Mouse (Mus musculus) cerebellum, adult 2 months (tissue): ENCODE data around the gene Rabgap1l. TPM values are rescaled to one million over a fixed set of nuclear protein-coding genes. Genes with fewer than 3 reads are reported as not detected.

Experiments used
- DNase-seq, 2 experiments: peaks; one replicate each; pipeline ENCODE4 v3.0.0; 2021
- H3K27ac ChIP-seq: fragments of 200-500 bp; 2 replicates; pipeline ENCODE4 v1.5.1; 2012; ENCODE audit warnings: low read length, control low read depth, inconsistent platforms; ENCODE audit not compliant: insufficient read depth
- H3K27me3 ChIP-seq: fragments of 200-500 bp; 2 replicates; pipeline ENCODE4 v1.6.1; 2012; ENCODE audit warnings: inconsistent platforms, mild to moderate bottlenecking, low read length, moderate library complexity; ENCODE audit not compliant: control insufficient read depth, insufficient read depth
- H3K4me1 ChIP-seq: fragments of 200-500 bp; 2 replicates; pipeline ENCODE4 v1.6.1; 2011; ENCODE audit warnings: low read length; ENCODE audit not compliant: control insufficient read depth, insufficient read depth
- H3K4me3 ChIP-seq: fragments of 200-500 bp; replicated peaks from 2 replicates; pipeline ENCODE3; 2011; ENCODE audit warnings: mild to moderate bottlenecking, low read depth, low read length, control low read depth; ENCODE audit not compliant: insufficient read depth
- CTCF ChIP-seq: fragments of 200-500 bp; IDR thresholded peaks from 2 replicates; pipeline ENCODE4 v1.5.1; 2011; ENCODE audit warnings: low read depth, mild to moderate bottlenecking, control low read depth, low read length, moderate library complexity, borderline replicate concordance; ENCODE audit not compliant: insufficient read depth
- POLR2A ChIP-seq: fragments of 200-500 bp; IDR thresholded peaks from 2 replicates; pipeline ENCODE4 v1.6.1; 2011; ENCODE audit warnings: low read length, control low read depth, borderline replicate concordance; ENCODE audit not compliant: insufficient read depth
- WGBS: fragments of 180-500 bp; shearing (Covaris S2); methylation state at CpG from one replicate; pipeline ENCODE4 v1.1.7; 2018; 5-methylcytosine and 5-hydroxymethylcytosine counted together
- polyA plus RNA-seq: library from polyadenylated mRNA; depleted of rRNA; stranded (reverse); fragments of >200 nt; gene quantifications from 2 replicates; pipeline ENCODE4 v1.2.3, GENCODE M21; 2012

Gene Rabgap1l
- polyA plus RNA-seq, 1 experiment = 57.7 TPM

GRCm38 (mm10) chr1:160713887-160714286 is 79.1 kb downstream of the Rabgap1l start:
- Histone ChIP-seq H3K4me1 (no peaks in the 10 kb centered on the region), H3K4me3 (no peak overlapping the region), H3K27me3 (no peaks in the 10 kb centered on the region), H3K27ac (no peak overlapping the region)
- WGBS = 96% methylated on average over 4 of the region's 4 CpGs
- DNase-seq = no peak
- TF ChIP-seq POLR2A = no peak

GRCm38 (mm10) chr1:160713383-160713782 is 79.6 kb downstream of the Rabgap1l start:
- Histone ChIP-seq H3K4me3 (no peak overlapping the region), H3K4me1 (no peaks in the 10 kb centered on the region), H3K27ac (no peak overlapping the region), H3K27me3 (no peaks in the 10 kb centered on the region)
- TF ChIP-seq POLR2A (no peak), CTCF (no peak)
- DNase-seq = no peak
- WGBS = 89% methylated on average over 1 of the region's 1 CpGs

GRCm38 (mm10) chr1:160710539-160710938 is 82.5 kb downstream of the Rabgap1l start:
- Histone ChIP-seq H3K4me1 (no peaks in the 10 kb centered on the region), H3K4me3 (no peak overlapping the region), H3K27ac (no peak overlapping the region), H3K27me3 (no peaks in the 10 kb centered on the region)
- TF ChIP-seq CTCF (no peak), POLR2A (no peak)
- DNase-seq = no peak

GRCm38 (mm10) chr1:160704596-160704995 is 88.4 kb downstream of the Rabgap1l start:
- no peak for DNase-seq

GRCm38 (mm10) chr1:160703813-160704212 is 89.2 kb downstream of the Rabgap1l start:
- WGBS = 98% methylated on average over 6 of the region's 6 CpGs
- no peaks in the 10 kb centered on the region for H3K27me3 ChIP-seq
- H3K27ac ChIP-seq = no peak overlapping the region
- no peaks in the 10 kb centered on the region for H3K4me1 ChIP-seq
- no peak overlapping the region for H3K4me3 ChIP-seq
- TF ChIP-seq POLR2A = no peak
- DNase-seq = no peak

More at GRCm38 (mm10) chr1:160704596-160704995, 88.4 kb downstream of the Rabgap1l start:
- H3K27ac ChIP-seq = no peak overlapping the region
- WGBS = 97% methylated on average over 2 of the region's 2 CpGs
- no peaks in the 10 kb centered on the region for H3K27me3 ChIP-seq
- TF ChIP-seq CTCF (no peak), POLR2A (no peak)
- no peak overlapping the region for H3K4me3 ChIP-seq
- H3K4me1 ChIP-seq = no peaks in the 10 kb centered on the region

- no peak overlapping the region for H3K4me3 ChIP-seq
- TF ChIP-seq POLR2A = no peak
- no peak for TF ChIP-seq CTCF
- peak; percentile 55 to 67 for DNase-seq
- no peaks in the 10 kb centered on the region for H3K27me3 ChIP-seq
- no peak overlapping the region for H3K27ac ChIP-seq
- 26% methylated on average over 1 of the region's 1 CpGs for WGBS
- H3K4me1 ChIP-seq = no peaks in the 10 kb centered on the region
These were observed 99.9 kb downstream of the Rabgap1l start for GRCm38 (mm10) chr1:160693094-160693447.

- H3K4me1 ChIP-seq = no peaks in the 10 kb centered on the region
- DNase-seq = no peak
- 71% methylated on average over 6 of the region's 6 CpGs for WGBS
- H3K4me3 ChIP-seq = no peak overlapping the region
- no peak overlapping the region for H3K27ac ChIP-seq
- no peak for TF ChIP-seq POLR2A
- H3K27me3 ChIP-seq = no peaks in the 10 kb centered on the region
These were observed 100.6 kb downstream of the Rabgap1l start for GRCm38 (mm10) chr1:160692224-160693093.

- H3K4me1 ChIP-seq = no peaks in the 10 kb centered on the region
- no peak overlapping the region for H3K27ac ChIP-seq
- TF ChIP-seq POLR2A = no peak
- no peak for TF ChIP-seq CTCF
- WGBS = 93% methylated on average over 1 of the region's 1 CpGs
- no peak for DNase-seq
- H3K27me3 ChIP-seq = no peaks in the 10 kb centered on the region
- no peak overlapping the region for H3K4me3 ChIP-seq
These were observed 101.8 kb downstream of the Rabgap1l start for GRCm38 (mm10) chr1:160691196-160691590.
